Mouse (Mus musculus) olfactory bulb, adult 2 months (tissue): ENCODE results near the gene Vmn1r130. TPM values are rescaled to one million over a fixed set of nuclear protein-coding genes. Genes with fewer than 3 reads are reported as not detected.
"Not testable (repeated sequence)": the region's sequence is repeated elsewhere in the genome, so short reads cannot be mapped to it uniquely, and the experiment has no call there.

Experiments
- H3K27ac ChIP-seq: fragments of 200-500 bp; 2 replicates; pipeline ENCODE4 v1.5.1; 2012; ENCODE audit warnings: low read depth, low read length; ENCODE audit not compliant: insufficient read depth
- H3K4me1 ChIP-seq: fragments of 200-500 bp; 2 replicates; pipeline ENCODE4 v1.6.1; 2012; ENCODE audit warnings: low read length; ENCODE audit not compliant: control insufficient read depth, insufficient read depth
- H3K4me3 ChIP-seq: fragments of 200-500 bp; 2 replicates; pipeline ENCODE4 v1.5.1; 2012; ENCODE audit warnings: mild to moderate bottlenecking, low read depth, low read length, moderate library complexity; ENCODE audit not compliant: insufficient read depth
- WGBS: fragments of 180-500 bp; shearing (Covaris S2); methylation state at CpG from one replicate; pipeline ENCODE4 v1.1.7; 2018; 5-methylcytosine and 5-hydroxymethylcytosine counted together
- polyA plus RNA-seq: library from polyadenylated mRNA; stranded (reverse); fragments of >200 nt; gene quantifications from 2 replicates; pipeline ENCODE4 v1.2.4, GENCODE M21; 2012; ENCODE audit warnings: low replicate concordance; ENCODE audit not compliant: missing spikeins, insufficient read depth, insufficient read length

Gene Vmn1r130
- polyA plus RNA-seq, result not detected in 2 replicates

DNA sequence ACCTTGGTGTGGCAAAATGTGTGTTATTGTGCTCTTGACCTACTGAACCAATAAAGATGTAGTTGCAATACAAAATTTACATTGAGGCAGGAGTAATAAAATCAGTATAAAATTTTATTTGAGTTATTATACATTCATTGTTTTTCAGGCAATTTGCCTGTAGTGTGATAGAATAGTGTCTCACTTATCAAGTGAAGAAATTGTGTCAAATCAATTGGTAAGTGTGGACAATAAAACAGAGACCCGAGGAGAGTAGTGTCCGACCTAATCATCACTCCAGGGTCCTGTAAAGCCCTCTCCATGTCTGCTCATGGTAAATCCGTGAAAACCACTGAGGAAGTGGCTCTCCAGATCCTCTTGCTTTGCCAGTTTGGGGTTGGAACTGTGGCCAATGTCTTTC is at the start of gene Vmn1r130:
Vmn1r130 (plus strand) TSS at position 301 of the 400 bp plus-strand sequence.
- not testable (repeated sequence) for H3K4me1 ChIP-seq, H3K27ac ChIP-seq, H3K4me3 ChIP-seq
- no CpG with 5 or more reads among the region's 3 CpGs for WGBS

DNA sequence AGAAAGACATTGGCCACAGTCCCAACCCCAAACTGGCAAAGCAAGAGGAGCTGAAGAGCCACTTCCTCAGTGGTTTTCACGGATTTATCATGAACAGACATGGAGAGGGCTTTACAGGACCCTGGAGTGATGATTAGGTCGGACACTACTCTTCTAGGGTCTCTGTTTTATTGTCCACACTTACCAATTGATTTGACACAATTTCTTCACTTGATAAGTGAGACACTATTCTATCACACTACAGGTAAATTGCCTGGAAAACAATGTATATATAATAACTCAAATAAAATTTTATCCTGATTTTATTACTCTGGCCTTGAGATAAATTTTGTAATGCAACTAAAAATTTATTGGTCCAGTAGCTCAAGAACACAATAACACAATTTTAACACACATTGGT is 34.4 kb downstream of the Vmn1r130 start, which contains the start of gene Vmn1r131:
Vmn1r131 (minus strand) TSS at position 101 of the 400 bp plus-strand sequence.
- not testable (repeated sequence) for H3K4me1 ChIP-seq, H3K4me3 ChIP-seq, H3K27ac ChIP-seq
- no CpG with 5 or more reads among the region's 2 CpGs for WGBS

Other genes starting within 250 kb of the Vmn1r130 start
- not detected in 2 replicates for gene Vmn1r125, start 239.6 kb upstream of the Vmn1r130 start, polyA plus RNA-seq
- gene Vmn1r126, start 210.3 kb upstream of the Vmn1r130 start, polyA plus RNA-seq, result not detected in 2 replicates
- gene Vmn1r127, start 191.9 kb upstream of the Vmn1r130 start, polyA plus RNA-seq, result not detected in 2 replicates
- gene Vmn1r128, start 162.4 kb upstream of the Vmn1r130 start, polyA plus RNA-seq, result not detected in 2 replicates
- gene Vmn1r129, start 150.5 kb upstream of the Vmn1r130 start, polyA plus RNA-seq, result not detected in 2 replicates
- not detected in 2 replicates for gene Gm6882, start 79.0 kb upstream of the Vmn1r130 start, polyA plus RNA-seq
- gene Vmn1r131, start 34.3 kb downstream of the Vmn1r130 start, polyA plus RNA-seq, result not detected in 2 replicates
- not detected in 2 replicates for gene Vmn1r132, start 102.3 kb downstream of the Vmn1r130 start, polyA plus RNA-seq
- not detected in 2 replicates for gene Gm4175, start 249.7 kb downstream of the Vmn1r130 start, polyA plus RNA-seq